Mouse (Mus musculus) thymus, adult 2 months (tissue): ENCODE measurements at regions not wholly inside any gene's neighbourhood (a gene's known extent, or its start where the extent isn't known, plus 50 kb on each side); places are given as distances from the start of the nearest gene placed in this dataset.

Experiments used
- CTCF ChIP-seq: fragments of 200-500 bp; IDR thresholded peaks from 2 replicates; pipeline ENCODE4 v1.5.1; 2012; ENCODE audit warnings: mild to moderate bottlenecking, control low read depth, low read length, moderate library complexity, borderline replicate concordance; ENCODE audit not compliant: control insufficient read depth, poor library complexity, insufficient read depth; ENCODE audit errors: extremely low read depth
- POLR2A ChIP-seq: fragments of 200-500 bp; IDR thresholded peaks from 2 replicates; pipeline ENCODE4 v1.6.1; 2012; ENCODE audit warnings: mild to moderate bottlenecking, low read length, control low read depth, moderate library complexity; ENCODE audit not compliant: control insufficient read depth, poor library complexity, insufficient read depth; ENCODE audit errors: extremely low read depth

- no peak for TF ChIP-seq CTCF
- no peak for TF ChIP-seq POLR2A
Measured at GRCm38 (mm10) chr9:48035959-48036358, 125.9 kb upstream of the Nxpe4 start.
